Mouse (Mus musculus) liver, postnatal 0 days (tissue): ENCODE data around the gene Ece1. TPM values are rescaled to one million over a fixed set of nuclear protein-coding genes. Genes with fewer than 3 reads are reported as not detected.

Source experiments
- ATAC-seq: fragments of 200-750 bp; cut with Nextera tagmentation; 2 replicates; pipeline ENCODE4 v1.8.0; 2017; ENCODE audit warnings: mild to moderate bottlenecking, moderate library complexity
- DNase-seq: peaks from one replicate; pipeline ENCODE4 v3.0.0-alpha.2; 2016
- H3K27ac ChIP-seq: fragments of 300-500 bp; sonication (generic); 2 replicates; pipeline ENCODE4 v1.5.1; 2014; ENCODE audit warnings: antibody characterized with exemption, moderate library complexity, mild to moderate bottlenecking, low read depth
- H3K27me3 ChIP-seq: fragments of 300-500 bp; sonication (generic); 2 replicates; pipeline ENCODE4 v1.6.1; 2014; ENCODE audit warnings: low read length, control low read depth, mixed read lengths; ENCODE audit not compliant: insufficient read depth
- H3K36me3 ChIP-seq: fragments of 300-500 bp; sonication (generic); replicated peaks from 2 replicates; pipeline ENCODE4 v1.6.1; 2014; ENCODE audit warnings: mild to moderate bottlenecking, control low read depth, low read length, moderate library complexity, mixed read lengths; ENCODE audit not compliant: insufficient read depth
- H3K4me1 ChIP-seq: fragments of 300-500 bp; sonication (generic); 2 replicates; pipeline ENCODE4 v1.6.1; 2014; ENCODE audit warnings: antibody characterized with exemption, mild to moderate bottlenecking, control low read depth; ENCODE audit not compliant: insufficient read depth
- H3K4me2 ChIP-seq: fragments of 300-500 bp; sonication (generic); 2 replicates; pipeline ENCODE4 v1.6.1; 2014; ENCODE audit warnings: low read depth, mild to moderate bottlenecking, low read length, moderate library complexity, mixed read lengths
- H3K4me3 ChIP-seq: fragments of 300-500 bp; sonication (generic); 2 replicates; pipeline ENCODE4 v1.5.1; 2014; ENCODE audit warnings: low read depth, low read length
- H3K9ac ChIP-seq: fragments of 300-500 bp; sonication (generic); replicated peaks from 2 replicates; pipeline ENCODE4 v1.6.1; 2014; ENCODE audit warnings: mild to moderate bottlenecking, moderate library complexity
- H3K9me3 ChIP-seq: fragments of 300-500 bp; sonication (generic); 2 replicates; pipeline ENCODE4 v1.6.1; 2016; ENCODE audit warnings: mild to moderate bottlenecking, control low read depth, low read length, mixed read lengths
- CTCF ChIP-seq: sonication (generic); IDR thresholded peaks from 2 replicates; pipeline ENCODE4 v1.5.1; 2016; ENCODE audit warnings: antibody characterized with exemption, low read depth
- EP300 ChIP-seq: IDR thresholded peaks from 2 replicates; pipeline ENCODE4 v1.6.1; 2016; ENCODE audit warnings: antibody characterized with exemption, low read depth, mild to moderate bottlenecking
- WGBS: fragments of 180-500 bp; shearing (Covaris S2); extraction: QIAGEN DNeasy Blood & Tissue Kit; methylation state at CpG from one replicate; pipeline ENCODE4 v1.1.7; 2014; ENCODE audit not compliant: insufficient replicate concordance; 5-methylcytosine and 5-hydroxymethylcytosine counted together
- polyA plus RNA-seq: library from polyadenylated mRNA; unstranded; fragments of >200 nt; fragmentation: Nextera tagmentation; extraction: Ambion mirVana; gene quantifications from 2 replicates; pipeline ENCODE4 v1.2.1, GENCODE M21; 2015

The Ece1 gene
- polyA plus RNA-seq, 1 experiment from 2014 or later, result 35.7 TPM

DNA sequence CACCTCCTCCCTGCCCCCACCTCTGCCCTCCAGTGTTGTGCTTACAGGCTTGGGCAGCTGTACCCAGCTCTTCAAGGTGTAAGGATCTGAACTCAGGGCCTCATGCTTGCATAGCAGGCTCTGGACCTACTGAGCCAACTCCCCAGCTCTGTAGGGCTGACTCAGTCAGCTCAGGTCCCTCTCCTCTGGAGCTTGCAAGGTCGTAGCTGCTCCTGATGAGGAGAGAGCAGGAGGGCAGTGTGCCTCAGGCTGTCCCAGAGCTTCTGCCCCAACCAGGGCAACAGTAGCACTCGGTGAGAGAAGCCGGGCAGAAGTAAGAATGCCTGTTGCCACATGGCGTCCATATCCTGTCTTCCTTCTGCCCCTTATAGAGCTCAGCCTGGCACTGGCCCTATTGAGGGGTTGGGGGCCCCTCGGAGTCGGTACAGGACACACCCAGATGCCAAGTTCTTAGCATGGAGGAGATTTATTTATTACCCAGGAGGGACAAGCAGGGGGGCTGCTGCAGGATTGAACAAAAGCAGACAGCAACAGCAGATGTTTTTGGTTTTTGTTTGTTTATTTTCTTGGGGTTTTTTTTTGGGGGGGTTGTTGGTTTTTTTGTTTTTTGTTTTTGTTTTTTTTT lies 70.6 kb downstream of the Ece1 start:
- WGBS, result 63% methylated on average over 6 of the region's 6 CpGs
- no peak overlapping the region for H3K4me3 ChIP-seq
- peaks cover 17% of the 10 kb centered on the region for H3K4me1 ChIP-seq
- ATAC-seq (no peak), DNase-seq (no peak)
- TF ChIP-seq CTCF (no peak), EP300 (no peak)
- H3K27ac ChIP-seq, result no peak overlapping the region
- H3K36me3 ChIP-seq, result peaks cover 27% of the 10 kb centered on the region
- no peak overlapping the region for H3K4me2 ChIP-seq
- no peaks in the 10 kb centered on the region for H3K9me3 ChIP-seq
- no peak overlapping the region for H3K9ac ChIP-seq
- no peaks in the 10 kb centered on the region for H3K27me3 ChIP-seq

DNA sequence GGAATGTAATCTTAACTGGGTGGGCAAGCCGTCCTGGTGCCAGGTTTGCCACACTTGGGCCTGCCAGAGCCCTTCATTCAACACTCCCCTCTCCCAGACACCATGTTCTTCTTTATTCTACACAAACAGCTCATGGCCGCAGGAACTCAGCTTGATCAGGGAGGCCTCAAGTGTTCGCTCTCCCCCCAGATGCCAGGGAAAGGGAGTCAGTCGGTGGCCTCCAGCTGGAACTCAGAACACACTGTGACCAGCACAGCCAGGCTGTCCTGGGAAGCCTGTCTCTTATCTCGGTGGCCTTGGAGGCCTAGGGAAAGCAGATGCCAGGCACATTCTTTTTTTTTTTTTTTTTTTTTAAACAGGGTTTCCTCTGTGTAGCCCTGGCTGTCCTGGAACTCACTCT lies 71.3 kb downstream of the Ece1 start:
- WGBS, result 59% methylated on average over 5 of the region's 5 CpGs
- no peak overlapping the region for H3K9ac ChIP-seq
- peaks cover 17% of the 10 kb centered on the region for H3K4me1 ChIP-seq
- H3K4me3 ChIP-seq, result no peak overlapping the region
- TF ChIP-seq EP300 (no peak), CTCF (no peak)
- H3K36me3 ChIP-seq, result peaks cover 28% of the 10 kb centered on the region
- no peaks in the 10 kb centered on the region for H3K9me3 ChIP-seq
- no peak for DNase-seq
- no peak overlapping the region for H3K27ac ChIP-seq
- no peaks in the 10 kb centered on the region for H3K27me3 ChIP-seq
- no peak overlapping the region for H3K4me2 ChIP-seq
- ATAC-seq, result no peak

DNA sequence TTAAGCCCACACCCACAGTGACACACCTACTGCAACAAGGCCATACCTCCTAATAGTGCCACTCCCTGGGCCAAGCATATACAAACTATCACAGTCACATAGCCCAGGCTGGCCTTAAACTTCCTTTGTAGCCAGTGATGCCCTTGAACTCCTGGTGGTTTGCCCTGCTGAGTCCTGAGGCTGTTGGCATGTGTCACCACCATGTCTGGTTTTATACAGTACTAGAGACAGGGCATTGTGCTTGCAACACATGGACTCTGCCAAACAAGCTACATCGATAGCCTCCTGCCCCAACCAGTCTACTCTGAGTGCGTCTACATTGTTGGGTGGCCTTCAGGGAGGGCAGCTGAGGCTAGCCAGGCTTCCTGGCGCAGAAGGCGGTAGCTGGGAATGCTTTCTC lies 74.1 kb downstream of the Ece1 start:
- DNase-seq (no peak), ATAC-seq (no peak)
- Histone ChIP-seq H3K9ac (no peak overlapping the region), H3K4me3 (no peak overlapping the region), H3K27me3 (no peaks in the 10 kb centered on the region), H3K4me2 (no peak overlapping the region), H3K36me3 (peaks cover 44% of the 10 kb centered on the region), H3K9me3 (no peaks in the 10 kb centered on the region), H3K4me1 (no peaks in the 10 kb centered on the region; the same call in 1 of the 2 replicates), H3K27ac (no peak overlapping the region)
- TF ChIP-seq CTCF, result no peak
- 85% methylated on average over 4 of the region's 4 CpGs for WGBS

DNA sequence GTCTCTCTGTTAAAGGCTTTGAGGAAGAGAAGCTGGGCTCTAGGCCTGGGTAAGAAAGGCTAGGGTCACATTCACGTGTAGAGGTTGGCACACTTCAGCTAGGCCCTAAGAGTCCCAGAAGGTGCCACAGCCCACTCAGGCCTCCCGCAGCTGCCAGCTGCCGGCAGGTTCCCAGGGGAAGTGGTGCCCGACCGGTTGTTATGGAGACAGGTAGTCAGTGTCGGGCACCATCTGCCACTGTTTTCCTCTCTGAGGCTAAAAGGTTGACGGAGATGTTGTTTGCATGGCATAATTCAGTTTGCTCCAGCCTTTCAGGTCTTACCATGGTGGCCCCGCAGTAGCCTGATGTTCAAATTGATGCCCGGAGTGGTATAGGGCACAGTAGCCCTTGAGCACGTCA lies 78.0 kb downstream of the Ece1 start:
- H3K27ac ChIP-seq, result no peak overlapping the region
- no peaks in the 10 kb centered on the region for H3K27me3 ChIP-seq
- no peaks in the 10 kb centered on the region for H3K9me3 ChIP-seq
- ATAC-seq (no peak), DNase-seq (no peak)
- WGBS, result 83% methylated on average over 10 of the region's 10 CpGs
- H3K4me3 ChIP-seq, result no peak overlapping the region
- peaks cover 48% of the 10 kb centered on the region for H3K36me3 ChIP-seq
- H3K4me1 ChIP-seq, result peaks cover 4% of the 10 kb centered on the region
- H3K4me2 ChIP-seq, result no peak overlapping the region
- H3K9ac ChIP-seq, result no peak overlapping the region
- TF ChIP-seq EP300 (no peak), CTCF (no peak)

GRCm38 (mm10) chr4:137941131-137941844 lies 79.3 kb downstream of the Ece1 start:
- peaks cover 46% of the 10 kb centered on the region for H3K36me3 ChIP-seq
- H3K9me3 ChIP-seq, result no peaks in the 10 kb centered on the region
- no peaks in the 10 kb centered on the region for H3K27me3 ChIP-seq
- no peak overlapping the region for H3K4me2 ChIP-seq
- no peak overlapping the region for H3K4me3 ChIP-seq
- peaks cover 4% of the 10 kb centered on the region for H3K4me1 ChIP-seq
- TF ChIP-seq EP300, result no peak
- no peak for TF ChIP-seq CTCF
- ATAC-seq, result no peak
- 87% methylated on average over 12 of the region's 12 CpGs for WGBS
- 0 out of 2 replicates have a peak overlapping the region, but pooled peaks have one; percentile 84 for H3K27ac ChIP-seq
- no peak for DNase-seq
- no peak overlapping the region for H3K9ac ChIP-seq

DNA sequence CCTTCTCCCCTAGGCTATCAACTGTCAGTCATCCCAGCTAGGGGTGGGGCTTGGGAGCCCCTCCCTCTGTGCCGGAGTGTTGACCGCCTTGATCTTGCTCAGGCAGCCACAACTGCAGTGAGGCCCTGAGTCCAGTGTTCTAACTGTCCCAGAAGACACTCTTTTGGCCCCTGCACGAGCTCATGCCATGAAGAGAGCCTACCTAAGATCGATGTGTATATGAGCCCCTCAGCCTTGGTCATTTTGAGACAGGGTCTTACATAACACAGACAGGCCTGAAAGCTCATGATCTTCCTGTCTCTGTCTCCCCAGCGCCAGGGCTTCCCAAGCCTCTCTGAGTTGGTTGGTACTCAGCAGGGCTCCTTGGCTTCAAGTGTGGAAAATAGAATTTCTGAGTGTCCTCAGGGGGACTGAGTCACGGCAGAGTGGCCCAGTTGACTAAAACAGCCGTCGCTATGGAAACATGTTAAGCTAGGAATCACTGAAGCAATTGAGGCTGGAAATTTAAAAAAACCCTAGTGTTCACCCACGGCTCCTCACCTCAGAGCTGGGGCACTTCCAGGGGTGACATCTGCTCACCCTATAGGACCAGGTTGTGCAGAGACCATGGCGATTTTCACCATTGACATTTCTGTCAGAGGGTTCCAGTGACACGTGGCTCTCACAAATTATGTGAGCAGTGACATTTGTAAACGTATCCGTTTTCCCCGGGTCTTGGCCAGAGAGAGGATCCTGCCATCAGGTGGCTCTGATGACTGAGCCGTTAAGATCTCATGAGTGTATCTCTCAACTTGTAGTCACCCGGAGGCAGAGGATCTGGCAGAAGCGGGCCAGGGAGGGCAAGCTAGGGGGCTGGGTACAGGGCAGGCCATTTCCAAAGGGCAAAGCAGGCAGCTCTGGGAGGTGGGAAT lies 80.1 kb downstream of the Ece1 start:
- 73% methylated on average over 17 of the region's 17 CpGs for WGBS

More for the DNA sequence above, 80.1 kb downstream of the Ece1 start:
- peak overlapping the region; percentile 84 for H3K27ac ChIP-seq
- ATAC-seq, result no peak
- H3K27me3 ChIP-seq, result no peaks in the 10 kb centered on the region
- H3K36me3 ChIP-seq, result peaks cover 43% of the 10 kb centered on the region
- TF ChIP-seq EP300 (no peak), CTCF (no peak)
- no peak overlapping the region for H3K4me2 ChIP-seq
- no peaks in the 10 kb centered on the region for H3K9me3 ChIP-seq
- H3K4me3 ChIP-seq, result no peak overlapping the region
- H3K4me1 ChIP-seq, result peaks cover 4% of the 10 kb centered on the region
- no peak for DNase-seq
- H3K9ac ChIP-seq, result no peak overlapping the region
